Mouse (Mus musculus) heart, postnatal 0 days (tissue): Measurements from ENCODE around the gene Psen2. TPM values are rescaled to one million over a fixed set of nuclear protein-coding genes. Genes with fewer than 3 reads are reported as not detected.

Source experiments
- ATAC-seq: fragments of 200-750 bp; cut with Nextera tagmentation; 2 replicates; pipeline ENCODE4 v1.8.0; 2017; ENCODE audit warnings: low read depth, moderate number of reproducible peaks, moderate library complexity; ENCODE audit not compliant: insufficient read depth
- DNase-seq: peaks from one replicate; pipeline ENCODE4 v3.0.0-alpha.2; 2016; ENCODE audit warnings: low spot score
- H3K27ac ChIP-seq: fragments of 300-500 bp; sonication (generic); 2 replicates; pipeline ENCODE4 v1.5.1; 2014; ENCODE audit warnings: low read depth, mild to moderate bottlenecking
- H3K27me3 ChIP-seq: fragments of 300-500 bp; sonication (generic); 2 replicates; pipeline ENCODE4 v1.6.1; 2014; ENCODE audit warnings: low read length, mixed read lengths; ENCODE audit not compliant: control insufficient read depth, insufficient read depth
- H3K36me3 ChIP-seq: fragments of 300-500 bp; sonication (generic); replicated peaks from 2 replicates; pipeline ENCODE4 v1.6.1; 2014; ENCODE audit warnings: low read length, mixed read lengths; ENCODE audit not compliant: control insufficient read depth, insufficient read depth
- H3K4me1 ChIP-seq: fragments of 300-500 bp; sonication (generic); 2 replicates; pipeline ENCODE4 v1.6.1; 2014; ENCODE audit warnings: antibody characterized with exemption; ENCODE audit not compliant: control insufficient read depth, insufficient read depth
- H3K4me2 ChIP-seq: fragments of 300-500 bp; sonication (generic); 2 replicates; pipeline ENCODE4 v1.6.1; 2014; ENCODE audit warnings: low read depth, mild to moderate bottlenecking, low read length, moderate library complexity
- H3K4me3 ChIP-seq: fragments of 300-500 bp; sonication (generic); 2 replicates; pipeline ENCODE4 v1.5.1; 2014; ENCODE audit warnings: low read depth, low read length
- H3K9ac ChIP-seq: fragments of 300-500 bp; sonication (generic); replicated peaks from 2 replicates; pipeline ENCODE4 v1.6.1; 2014; ENCODE audit warnings: low read depth, low read length, mixed read lengths
- H3K9me3 ChIP-seq: fragments of 300-500 bp; sonication (generic); replicated peaks from 2 replicates; pipeline ENCODE4 v1.6.1; 2016; ENCODE audit warnings: low read length; ENCODE audit not compliant: control insufficient read depth
- CTCF ChIP-seq: IDR thresholded peaks from 2 replicates; pipeline ENCODE4 v1.5.1; 2016; ENCODE audit warnings: antibody characterized with exemption, control low read depth, low read depth
- EP300 ChIP-seq: IDR thresholded peaks from 2 replicates; pipeline ENCODE4 v1.6.1; 2016; ENCODE audit warnings: antibody characterized with exemption, low read depth
- WGBS: fragments of 180-500 bp; shearing (Covaris S2); extraction: QIAGEN DNeasy Blood & Tissue Kit; methylation state at CpG from one replicate; pipeline ENCODE4 v1.1.7; 2014; 5-methylcytosine and 5-hydroxymethylcytosine counted together
- polyA plus RNA-seq: library from polyadenylated mRNA; unstranded; fragments of >200 nt; fragmentation: Nextera tagmentation; extraction: Ambion mirVana; gene quantifications from 2 replicates; pipeline ENCODE4 v1.2.1, GENCODE M21; 2015
- total RNA-seq: library from RNA; depleted of rRNA; stranded (reverse); fragments of >200 nt; gene quantifications from 2 replicates; pipeline ENCODE4 v1.2.3, GENCODE M21; 2014; ENCODE audit warnings: low replicate concordance

Gene Psen2
- total and polyA plus RNA-seq, 2 experiments from 2014 or later, result 16.4 to 33.3 TPM

GRCm38 (mm10) chr1:180286081-180286831 lies 23.0 kb upstream of the Psen2 start:
- Histone ChIP-seq H3K4me3 (no peak overlapping the region), H3K9me3 (no peaks in the 10 kb centered on the region), H3K27ac (peak overlapping the region; percentile 25; the same call in 1 of the 2 replicates), H3K4me1 (peaks cover 14% of the 10 kb centered on the region; the same call in 1 of the 2 replicates), H3K9ac (no peak overlapping the region), H3K36me3 (no peaks in the 10 kb centered on the region), H3K4me2 (no peak overlapping the region), H3K27me3 (no peaks in the 10 kb centered on the region)
- 68% methylated on average over 15 of the region's 15 CpGs for WGBS
- DNase-seq, result no peak
- ATAC-seq, result peak; percentile 25; the same call in 1 of the 2 replicates
- TF ChIP-seq CTCF, result no peak
- peak; percentile 84 for TF ChIP-seq EP300

- Histone ChIP-seq H3K4me2 (no peak overlapping the region), H3K4me3 (no peak overlapping the region)
- DNase-seq, result peak; percentile 66
These were observed 20.9 kb upstream of the Psen2 start for GRCm38 (mm10) chr1:180283813-180284768.

GRCm38 (mm10) chr1:180282581-180282980 lies 19.3 kb upstream of the Psen2 start:
- H3K4me1 ChIP-seq, result peaks cover 25% of the 10 kb centered on the region
- no peak overlapping the region for H3K9ac ChIP-seq
- H3K9me3 ChIP-seq, result no peaks in the 10 kb centered on the region
- WGBS, result 69% methylated on average over 6 of the region's 6 CpGs
- TF ChIP-seq EP300, result no peak
- no peak for TF ChIP-seq CTCF
- H3K27me3 ChIP-seq, result no peaks in the 10 kb centered on the region
- DNase-seq, result no peak
- no peak for ATAC-seq
- H3K4me3 ChIP-seq, result no peak overlapping the region
- H3K27ac ChIP-seq, result no peak overlapping the region
- H3K36me3 ChIP-seq, result no peaks in the 10 kb centered on the region
- no peak overlapping the region for H3K4me2 ChIP-seq

More at GRCm38 (mm10) chr1:180283813-180284768, 20.9 kb upstream of the Psen2 start:
- WGBS, result 30% methylated on average over 16 of the region's 16 CpGs
- ATAC-seq, result peak; percentile 49
- Histone ChIP-seq H3K27ac (no peak overlapping the region), H3K27me3 (no peaks in the 10 kb centered on the region), H3K9me3 (no peaks in the 10 kb centered on the region), H3K4me1 (peaks cover 21% of the 10 kb centered on the region), H3K9ac (no peak overlapping the region), H3K36me3 (no peaks in the 10 kb centered on the region)
- TF ChIP-seq EP300, result no peak
- TF ChIP-seq CTCF, result peak; percentile 33; the same call in 1 of the 2 replicates

- no peaks in the 10 kb centered on the region for H3K27me3 ChIP-seq
- TF ChIP-seq CTCF (no peak), EP300 (no peak)
- peak overlapping the region; percentile 21 for H3K4me3 ChIP-seq
- DNase-seq, result peak; percentile 84
- peak overlapping the region; percentile 55 for H3K27ac ChIP-seq
- ATAC-seq, result peak; percentile 71
- 7% methylated on average over 7 of the region's 7 CpGs for WGBS
- no peaks in the 10 kb centered on the region for H3K9me3 ChIP-seq
- H3K9ac ChIP-seq, result no peak overlapping the region
- peak overlapping the region; percentile 45 for H3K4me2 ChIP-seq
- H3K36me3 ChIP-seq, result no peaks in the 10 kb centered on the region
- peaks cover 22% of the 10 kb centered on the region for H3K4me1 ChIP-seq
These were observed 16.4 kb upstream of the Psen2 start for GRCm38 (mm10) chr1:180279648-180280047.

- H3K4me1 ChIP-seq, result peaks cover 11% of the 10 kb centered on the region
- no peaks in the 10 kb centered on the region for H3K27me3 ChIP-seq
- H3K4me2 ChIP-seq, result no peak overlapping the region
- no peak overlapping the region for H3K4me3 ChIP-seq
- H3K27ac ChIP-seq, result 0 out of 2 replicates have a peak overlapping the region, but pooled peaks have one; percentile 11
- 46% methylated on average over 9 of the region's 9 CpGs for WGBS
- TF ChIP-seq CTCF (no peak), EP300 (0 out of 2 replicates have a peak, but pooled peaks have one; percentile 25)
- H3K9ac ChIP-seq, result no peak overlapping the region
- H3K36me3 ChIP-seq, result no peaks in the 10 kb centered on the region
- no peaks in the 10 kb centered on the region for H3K9me3 ChIP-seq
- DNase-seq (peak; percentile 39), ATAC-seq (no peak)
These were observed 14.3 kb upstream of the Psen2 start for GRCm38 (mm10) chr1:180277563-180277962.
